Mouse (Mus musculus): ENCODE measurements around the gene E130308A19Rik. TPM values are rescaled to one million over a fixed set of nuclear protein-coding genes. Genes with fewer than 3 reads are reported as not detected.

Gene E130308A19Rik
- polyA plus RNA-seq, 1 experiment from 2014 or later: 29.3 TPM

DNA sequence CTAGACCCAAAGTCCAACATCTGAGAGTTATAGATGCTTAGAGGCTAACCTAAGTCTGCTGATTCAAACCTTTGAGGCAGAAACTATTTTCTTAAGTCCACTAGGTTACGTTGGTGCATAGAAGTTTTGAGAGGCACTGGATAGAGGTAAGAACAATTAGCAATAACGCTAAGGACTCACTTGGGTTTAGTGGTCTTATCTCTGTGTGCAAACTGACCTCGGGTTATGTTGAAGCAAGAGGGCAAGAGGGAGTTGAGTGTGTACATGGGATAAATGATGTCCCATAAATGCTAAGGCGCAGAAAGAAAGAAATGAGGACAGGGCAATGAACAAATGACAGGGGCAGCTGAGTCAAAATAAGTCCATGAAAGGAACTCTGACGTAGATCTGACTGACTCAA lies 23.1 kb downstream of the E130308A19Rik start:
- H3K27ac ChIP-seq (ENCODE audit: low read depth): no peak overlapping the region
- no peaks in the 10 kb centered on the region for H3K4me1 ChIP-seq (ENCODE audit: insufficient read depth)
- H3K36me3 ChIP-seq (ENCODE audit: insufficient read depth): no peaks in the 10 kb centered on the region
- WGBS: 69% methylated on average over 5 of the region's 5 CpGs
- no peak overlapping the region for H3K4me2 ChIP-seq
- DNase-seq: no peak
- no peak for ATAC-seq (ENCODE audit: insufficient read depth)
- no peak overlapping the region for H3K4me3 ChIP-seq (ENCODE audit: low read depth, low read length)
- H3K9ac ChIP-seq: no peak overlapping the region
- no peaks in the 10 kb centered on the region for H3K9me3 ChIP-seq (ENCODE audit: low read depth, low read length)
- H3K27me3 ChIP-seq (ENCODE audit: insufficient read depth, low read length): no peaks in the 10 kb centered on the region
- TF ChIP-seq CTCF (IDR thresholded peaks at IDR 0.05; ENCODE audit: low read depth): no peak

DNA sequence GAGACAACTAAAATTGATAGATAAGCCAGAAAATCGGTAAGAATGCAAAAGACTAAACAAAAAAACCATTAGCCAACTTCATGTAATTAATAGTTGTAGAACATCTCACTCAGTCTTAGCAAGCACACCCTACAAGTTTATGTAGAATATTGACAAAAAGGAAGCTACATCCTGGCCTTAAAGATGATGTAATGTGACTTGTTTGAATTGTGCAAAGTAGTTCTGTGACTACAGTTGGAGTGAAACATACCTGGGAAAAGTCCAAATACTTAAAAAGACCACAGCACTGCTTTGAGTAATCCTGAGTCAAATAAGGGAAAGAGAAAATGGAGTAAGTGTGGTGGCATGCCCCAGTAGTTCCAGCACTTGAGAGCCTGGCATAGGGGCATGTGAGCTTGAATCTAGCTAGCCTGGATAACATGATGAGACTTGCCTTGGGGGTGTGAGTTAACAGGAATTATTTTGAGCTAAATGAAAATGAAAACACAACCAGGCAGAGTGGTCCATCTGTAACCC lies 26.2 kb downstream of the E130308A19Rik start:
- no peak for DNase-seq

DNA sequence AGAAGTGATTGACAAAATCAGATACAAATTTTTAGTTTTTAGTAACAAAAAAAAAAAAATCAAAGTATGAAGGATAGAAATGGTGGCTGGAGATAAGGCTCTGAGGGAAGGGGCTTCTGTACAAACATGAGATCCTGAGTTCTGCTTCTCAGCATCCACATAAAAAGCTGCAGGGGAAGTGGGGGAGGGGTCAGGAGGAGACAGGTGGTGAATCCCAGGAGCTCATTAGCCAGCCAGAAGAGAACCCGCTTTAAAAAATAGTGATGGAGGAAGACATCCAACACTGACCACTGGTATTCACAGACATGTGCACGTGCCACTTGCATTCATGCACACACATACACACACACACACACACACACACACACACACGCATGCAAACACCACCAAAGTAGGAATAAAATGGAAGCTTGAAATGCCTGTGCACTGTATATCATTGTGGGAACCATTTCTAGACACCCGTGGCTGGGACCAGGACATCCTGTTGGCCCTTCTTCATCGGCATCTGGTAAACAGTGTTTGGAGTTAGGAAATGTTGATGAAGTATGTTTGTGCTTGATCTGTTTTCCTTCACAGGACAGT lies 30.1 kb downstream of the E130308A19Rik start:
- no peaks in the 10 kb centered on the region for H3K9me3 ChIP-seq (ENCODE audit: low read depth, low read length)
- no peaks in the 10 kb centered on the region for H3K36me3 ChIP-seq (ENCODE audit: insufficient read depth)
- no peaks in the 10 kb centered on the region for H3K4me1 ChIP-seq (ENCODE audit: insufficient read depth)
- H3K4me3 ChIP-seq (ENCODE audit: low read depth, low read length): no peak overlapping the region
- no peak for ATAC-seq (ENCODE audit: insufficient read depth)
- no peak for TF ChIP-seq CTCF (IDR thresholded peaks at IDR 0.05; ENCODE audit: low read depth)
- no peaks in the 10 kb centered on the region for H3K27me3 ChIP-seq (ENCODE audit: insufficient read depth, low read length)
- 74% methylated on average over 5 of the region's 5 CpGs for WGBS
- no peak overlapping the region for H3K27ac ChIP-seq (ENCODE audit: low read depth)
- H3K4me2 ChIP-seq: no peak overlapping the region
- no peak for DNase-seq
- no peak overlapping the region for H3K9ac ChIP-seq

More for the DNA sequence above, 26.2 kb downstream of the E130308A19Rik start:
- Histone ChIP-seq H3K4me2 (no peak overlapping the region), H3K4me3 (ENCODE audit: low read depth, low read length) (no peak overlapping the region), H3K4me1 (ENCODE audit: insufficient read depth) (no peaks in the 10 kb centered on the region), H3K27ac (ENCODE audit: low read depth) (no peak overlapping the region), H3K9me3 (ENCODE audit: low read depth, low read length) (no peaks in the 10 kb centered on the region), H3K27me3 (ENCODE audit: insufficient read depth, low read length) (no peaks in the 10 kb centered on the region), H3K9ac (no peak overlapping the region), H3K36me3 (ENCODE audit: insufficient read depth) (no peaks in the 10 kb centered on the region)
- WGBS: 68% methylated on average over 1 of the region's 1 CpGs
- TF ChIP-seq CTCF (IDR thresholded peaks at IDR 0.05; ENCODE audit: low read depth): no peak
- ATAC-seq (ENCODE audit: insufficient read depth): no peak

DNA sequence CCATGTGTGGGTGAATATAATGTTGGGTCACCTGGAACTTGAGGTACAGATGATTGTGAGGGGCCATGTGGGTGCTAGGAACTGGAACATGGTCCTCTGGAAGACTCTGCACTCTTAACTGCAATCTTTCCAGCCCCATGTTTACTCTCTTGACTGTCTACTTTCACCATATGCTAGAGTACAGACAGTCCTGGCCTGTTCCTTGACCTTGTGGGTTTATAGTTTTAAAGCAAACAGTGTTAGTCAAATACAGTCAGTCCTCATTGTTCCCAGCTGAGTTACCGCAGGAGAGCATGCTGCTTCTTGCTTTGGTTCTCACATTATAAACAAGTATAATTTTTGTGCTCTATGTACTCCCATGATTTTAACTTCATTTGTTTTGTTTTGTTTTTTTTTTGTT lies 36.2 kb downstream of the E130308A19Rik start:
- TF ChIP-seq CTCF (IDR thresholded peaks at IDR 0.05; ENCODE audit: low read depth): no peak
- Histone ChIP-seq H3K27me3 (ENCODE audit: insufficient read depth, low read length) (no peaks in the 10 kb centered on the region), H3K9ac (no peak overlapping the region), H3K27ac (ENCODE audit: low read depth) (no peak overlapping the region), H3K36me3 (ENCODE audit: insufficient read depth) (no peaks in the 10 kb centered on the region), H3K4me1 (ENCODE audit: insufficient read depth) (no peaks in the 10 kb centered on the region), H3K9me3 (ENCODE audit: low read depth, low read length) (no peaks in the 10 kb centered on the region), H3K4me3 (ENCODE audit: low read depth, low read length) (no peak overlapping the region), H3K4me2 (no peak overlapping the region)
- no peak for ATAC-seq (ENCODE audit: insufficient read depth)
- DNase-seq: no peak
- 65% methylated on average over 1 of the region's 1 CpGs for WGBS

DNA sequence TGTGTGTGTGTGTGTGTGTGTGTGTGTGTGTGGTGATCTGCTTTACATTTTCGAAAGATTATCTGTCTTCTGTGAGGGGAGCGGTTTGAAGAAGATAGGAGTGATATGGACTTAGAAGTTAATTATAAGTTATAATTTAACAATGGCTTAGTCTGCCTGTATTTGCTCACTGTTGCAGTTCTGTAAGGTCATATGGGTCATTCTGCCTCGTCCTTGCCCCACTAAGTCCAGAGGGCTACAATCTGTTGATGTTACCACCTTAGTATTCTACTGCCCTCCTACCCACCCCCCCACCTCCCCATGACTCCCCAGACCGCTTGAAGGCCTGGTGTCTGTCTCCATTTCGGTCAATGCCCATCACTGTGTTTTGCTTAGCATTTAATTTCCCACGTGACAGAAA lies 37.4 kb downstream of the E130308A19Rik start:
- H3K9ac ChIP-seq: no peak overlapping the region
- no peak for TF ChIP-seq CTCF (IDR thresholded peaks at IDR 0.05; ENCODE audit: low read depth)
- no peak overlapping the region for H3K27ac ChIP-seq (ENCODE audit: low read depth)
- ATAC-seq (ENCODE audit: insufficient read depth): no peak
- H3K27me3 ChIP-seq (ENCODE audit: insufficient read depth, low read length): no peaks in the 10 kb centered on the region
- H3K36me3 ChIP-seq (ENCODE audit: insufficient read depth): no peaks in the 10 kb centered on the region
- no peaks in the 10 kb centered on the region for H3K9me3 ChIP-seq (ENCODE audit: low read depth, low read length)
- WGBS: 88% methylated on average over 6 of the region's 6 CpGs
- no peak overlapping the region for H3K4me3 ChIP-seq (ENCODE audit: low read depth, low read length)
- no peak for DNase-seq
- no peaks in the 10 kb centered on the region for H3K4me1 ChIP-seq (ENCODE audit: insufficient read depth)
- H3K4me2 ChIP-seq: no peak overlapping the region

DNA sequence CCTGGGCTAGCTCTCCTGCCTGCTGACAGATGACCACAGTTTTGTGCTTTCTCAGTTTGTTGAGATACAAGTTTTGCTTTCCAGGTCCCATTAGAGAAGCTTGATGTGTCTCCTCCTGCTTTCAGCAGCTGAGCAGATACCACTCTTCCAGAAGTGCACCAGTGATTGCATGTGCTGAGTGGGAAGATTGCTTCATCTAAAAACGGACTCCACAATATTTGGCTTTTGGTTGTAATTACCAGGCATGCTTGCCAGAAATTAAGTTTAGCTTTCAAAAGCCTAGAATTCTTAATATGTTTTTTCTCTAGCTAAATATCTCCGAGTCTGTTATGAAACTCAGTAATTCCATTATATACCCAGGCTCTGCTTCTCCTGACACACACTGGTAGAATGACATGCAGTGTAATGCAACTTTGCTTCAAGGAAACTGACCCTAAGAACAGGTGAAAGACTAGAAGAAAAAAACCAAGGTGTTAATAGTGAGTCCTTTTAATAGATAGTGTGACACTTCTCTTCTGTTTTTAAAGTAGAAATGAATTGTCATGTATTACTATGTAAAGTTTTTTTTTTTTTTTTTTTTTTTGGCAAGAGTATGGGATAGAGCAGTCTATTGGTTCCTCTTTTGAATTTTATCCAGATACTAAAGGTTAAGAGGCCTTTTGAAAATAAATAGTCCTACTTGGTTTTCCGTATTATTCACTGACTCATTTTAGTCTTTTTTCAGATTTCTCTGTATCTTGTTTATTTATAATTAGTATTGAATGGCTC lies 40.7 kb downstream of the E130308A19Rik start:
- no peaks in the 10 kb centered on the region for H3K4me1 ChIP-seq (ENCODE audit: insufficient read depth)
- no peaks in the 10 kb centered on the region for H3K27me3 ChIP-seq (ENCODE audit: insufficient read depth, low read length)
- 64% methylated on average over 3 of the region's 3 CpGs for WGBS
- H3K4me2 ChIP-seq: no peak overlapping the region
- no peak overlapping the region for H3K4me3 ChIP-seq (ENCODE audit: low read depth, low read length)
- H3K27ac ChIP-seq (ENCODE audit: low read depth): no peak overlapping the region
- H3K9me3 ChIP-seq (ENCODE audit: low read depth, low read length): no peaks in the 10 kb centered on the region
- ATAC-seq (ENCODE audit: insufficient read depth) (no peak), DNase-seq (peak; percentile 31)
- no peaks in the 10 kb centered on the region for H3K36me3 ChIP-seq (ENCODE audit: insufficient read depth)
- TF ChIP-seq CTCF (IDR thresholded peaks at IDR 0.05; ENCODE audit: low read depth): no peak
- no peak overlapping the region for H3K9ac ChIP-seq

DNA sequence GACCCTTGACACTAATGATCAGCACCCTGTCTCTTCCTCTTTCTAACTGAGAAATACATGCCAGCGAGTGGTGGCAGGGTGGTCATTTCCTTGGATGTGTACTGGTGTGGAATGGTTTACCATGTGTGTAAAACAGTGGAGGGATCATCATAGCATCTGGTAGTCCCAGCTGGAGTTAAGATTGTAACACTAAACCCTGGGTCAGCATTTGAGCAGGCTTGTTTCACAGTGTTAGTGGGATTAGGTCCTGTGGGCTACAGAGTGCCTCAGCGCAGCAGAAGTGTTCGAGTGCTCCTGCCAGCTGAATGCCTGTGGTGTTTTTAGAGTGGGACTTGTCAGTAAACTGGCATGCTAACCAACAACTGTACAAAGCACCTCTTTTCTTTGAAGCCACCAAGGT lies 42.0 kb downstream of the E130308A19Rik start:
- DNase-seq (no peak), ATAC-seq (ENCODE audit: insufficient read depth) (no peak)
- H3K9ac ChIP-seq: no peak overlapping the region
- H3K36me3 ChIP-seq (ENCODE audit: insufficient read depth): no peaks in the 10 kb centered on the region
- no peak overlapping the region for H3K27ac ChIP-seq (ENCODE audit: low read depth)
- H3K4me2 ChIP-seq: no peak overlapping the region
- WGBS: 67% methylated on average over 3 of the region's 3 CpGs
- no peaks in the 10 kb centered on the region for H3K9me3 ChIP-seq (ENCODE audit: low read depth, low read length)
- no peaks in the 10 kb centered on the region for H3K4me1 ChIP-seq (ENCODE audit: insufficient read depth)
- H3K27me3 ChIP-seq (ENCODE audit: insufficient read depth, low read length): no peaks in the 10 kb centered on the region
- H3K4me3 ChIP-seq (ENCODE audit: low read depth, low read length): no peak overlapping the region
- no peak for TF ChIP-seq CTCF (IDR thresholded peaks at IDR 0.05; ENCODE audit: low read depth)
